Mouse (Mus musculus): ENCODE measurements at regions not wholly inside any gene's neighbourhood (a gene's known extent, or its start where the extent isn't known, plus 50 kb on each side); places are given as distances from the start of the nearest gene placed in this dataset.

- TF ChIP-seq POLR2A (IDR thresholded peaks at IDR 0.05; ENCODE audit: borderline replicate concordance, extremely low read depth, insufficient read depth, insufficient read length, poor library complexity, severe bottlenecking): no peak
- TF ChIP-seq CTCF (IDR thresholded peaks at IDR 0.05; ENCODE audit: borderline replicate concordance, extremely low read depth, insufficient read depth, insufficient read length): no peak
Measured at GRCm38 (mm10) chr15:59230536-59230935, 341.4 kb downstream of the Gm49356 start.

All from brain, embryonic 14.5 days (tissue).